ENCODE assay signal across 10 mouse cellular contexts in the genomic region with DNA sequence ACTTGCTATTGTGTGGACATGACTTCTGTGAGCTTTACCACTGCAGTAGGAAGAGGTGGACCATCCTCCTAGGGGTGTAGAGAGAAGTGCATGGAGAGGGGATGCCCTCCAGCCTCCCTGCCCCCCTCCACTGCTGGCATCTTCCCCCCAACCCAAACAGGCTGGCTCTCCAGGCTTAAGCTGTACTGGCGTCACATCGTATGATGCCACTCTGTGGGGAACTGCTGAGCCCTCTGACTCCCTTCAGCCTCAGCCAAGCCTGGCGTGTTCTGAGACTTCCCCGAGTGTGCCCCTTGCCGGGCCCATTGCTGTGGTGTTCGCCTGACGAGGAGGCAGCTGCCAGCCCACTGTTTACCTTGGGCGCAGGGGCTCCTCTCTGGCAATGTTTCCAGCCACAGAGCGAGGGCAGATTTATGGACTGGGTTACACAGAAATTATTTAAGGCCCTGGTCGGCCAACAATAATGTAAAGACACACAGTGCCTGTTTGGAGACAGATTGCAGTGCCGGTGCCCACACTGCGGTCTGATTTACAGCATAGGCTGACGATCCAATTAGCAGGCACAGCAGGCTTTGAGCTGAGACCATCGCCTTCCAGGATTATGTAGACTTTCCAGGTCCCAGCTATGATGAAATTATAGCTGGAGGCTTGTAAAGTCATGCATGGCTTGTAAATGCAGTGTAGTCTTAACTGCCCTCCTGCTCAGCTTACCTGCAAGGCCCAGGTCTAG.
DNase-seq lines count a peak whose midpoint lies in the region; ATAC-seq lines count a peak whose summit lies in the region.
"Had no signal": no experiment of that assay in that cellular context is flagged by ENCODE, and none has a peak within 500 bp of the region (broad histone marks: within the 10 kb centered on the region; RNA-seq: fewer than 3 reads in every experiment).

No protein-coding gene starts in this region.

- H3K9ac ChIP-seq in embryonic facial prominence, embryonic 13.5 days, result no peak overlapping the region
- H3K9ac ChIP-seq in neural tube, embryonic 11.5 days (ENCODE audit: low read length), result no peak overlapping the region
- H3K9ac ChIP-seq in limb, embryonic 15.5 days, result no peak overlapping the region
- H3K9ac ChIP-seq: midbrain, embryonic 12.5 days had no signal

- H3K4me2 ChIP-seq in embryonic facial prominence, embryonic 13.5 days, result no peak overlapping the region
- H3K4me2 ChIP-seq in neural tube, embryonic 11.5 days (ENCODE audit: low read depth), result no peak overlapping the region
- H3K4me2 ChIP-seq in limb, embryonic 15.5 days, result no peak overlapping the region
- H3K4me2 ChIP-seq: midbrain, embryonic 12.5 days had no signal

- H3K4me3 ChIP-seq in embryonic facial prominence, embryonic 13.5 days, result no peak overlapping the region
- H3K4me3 ChIP-seq in embryonic facial prominence, embryonic 10.5 days, result no peak overlapping the region
- H3K4me3 ChIP-seq in neural tube, embryonic 11.5 days (ENCODE audit: low read depth, low read length), result no peak overlapping the region
- H3K4me3 ChIP-seq in limb, embryonic 15.5 days, result no peak overlapping the region
- H3K4me3 ChIP-seq: midbrain, embryonic 12.5 days had no signal

- WGBS in embryonic facial prominence, embryonic 13.5 days, result 70% methylated on average over 14 of the region's 14 CpGs
- 85% methylated on average over 14 of the region's 14 CpGs for WGBS in embryonic facial prominence, embryonic 10.5 days
- WGBS in neural tube, embryonic 11.5 days, result 36% methylated on average over 14 of the region's 14 CpGs
- WGBS in limb, embryonic 15.5 days, result 23% methylated on average over 14 of the region's 14 CpGs

- no peaks in the 10 kb centered on the region for H3K36me3 ChIP-seq in embryonic facial prominence, embryonic 13.5 days
- H3K36me3 ChIP-seq in embryonic facial prominence, embryonic 10.5 days (replicated peaks), result no peaks in the 10 kb centered on the region
- no peaks in the 10 kb centered on the region for H3K36me3 ChIP-seq in neural tube, embryonic 11.5 days (ENCODE audit: control insufficient read depth, insufficient read depth, low read length)
- H3K36me3 ChIP-seq in limb, embryonic 15.5 days, result no peaks in the 10 kb centered on the region
- H3K36me3 ChIP-seq: midbrain, embryonic 12.5 days had no signal

- no peaks in the 10 kb centered on the region for H3K27me3 ChIP-seq in embryonic facial prominence, embryonic 13.5 days
- peaks cover 27% of the 10 kb centered on the region for H3K27me3 ChIP-seq in embryonic facial prominence, embryonic 10.5 days (replicated peaks; ENCODE audit: low read depth, poor library complexity, severe bottlenecking)
- H3K27me3 ChIP-seq in neural tube, embryonic 11.5 days (ENCODE audit: control insufficient read depth, insufficient read depth, low read length), result no peaks in the 10 kb centered on the region
- H3K27me3 ChIP-seq in limb, embryonic 15.5 days, result 0 out of 2 replicates have a peak, but pooled peaks cover 3% of the 10 kb centered on the region

- ATAC-seq in embryonic facial prominence, embryonic 13.5 days (ENCODE audit: insufficient number of reproducible peaks, insufficient read depth, low FRiP score, low TSS enrichment, low read depth), result peak; percentile 53; the same call in 1 of the 2 replicates
- peak; percentile 63 for ATAC-seq in neural tube, embryonic 11.5 days (ENCODE audit: insufficient read depth, low FRiP score, low TSS enrichment)
- ATAC-seq in limb, embryonic 15.5 days (ENCODE audit: insufficient number of reproducible peaks, low FRiP score, low TSS enrichment, low read depth), result peak; percentile 82
- ATAC-seq in megakaryocyte progenitor cell, adult 5-6 weeks (replicated peaks; ENCODE audit: poor library complexity), result no peak

- DNase-seq in embryonic facial prominence, embryonic 10.5 days (ENCODE audit: low spot score), result no peak
- no peak for DNase-seq in neural tube, embryonic 11.5 days (ENCODE audit: low spot score)
- DNase-seq in neural tube, embryonic 10.5 days (ENCODE audit: extremely low spot score, low spot score), result no peak
- no peak for DNase-seq in layer of hippocampus, postnatal 25 days (ENCODE audit: extremely low spot score in 1 of 2, low spot score in 1 of 2)
- no peak for DNase-seq in heart, adult 9 months (ENCODE audit: low spot score in 2 of 2)
- DNase-seq: adrenal gland, postnatal 36 days had no signal

- H3K4me1 ChIP-seq in embryonic facial prominence, embryonic 13.5 days, result peaks cover 62% of the 10 kb centered on the region
- H3K4me1 ChIP-seq in embryonic facial prominence, embryonic 10.5 days, result peaks cover 45% of the 10 kb centered on the region
- H3K4me1 ChIP-seq in neural tube, embryonic 11.5 days (ENCODE audit: control insufficient read depth, insufficient read depth, low read length), result peaks cover 7% of the 10 kb centered on the region
- H3K4me1 ChIP-seq in limb, embryonic 15.5 days, result peaks cover 38% of the 10 kb centered on the region

- H3K9me3 ChIP-seq in embryonic facial prominence, embryonic 13.5 days, result no peaks in the 10 kb centered on the region
- H3K9me3 ChIP-seq in embryonic facial prominence, embryonic 10.5 days, result no peaks in the 10 kb centered on the region
- no peaks in the 10 kb centered on the region for H3K9me3 ChIP-seq in neural tube, embryonic 11.5 days (ENCODE audit: control insufficient read depth, low read length)
- H3K9me3 ChIP-seq in limb, embryonic 15.5 days, result no peaks in the 10 kb centered on the region
- H3K9me3 ChIP-seq: midbrain, embryonic 12.5 days had no signal

- 0 out of 2 replicates have a peak overlapping the region, but pooled peaks have one; percentile 28 for H3K27ac ChIP-seq in embryonic facial prominence, embryonic 13.5 days
- H3K27ac ChIP-seq in embryonic facial prominence, embryonic 10.5 days (replicated peaks), result no peak overlapping the region; the same call in 1 of the 2 replicates
- H3K27ac ChIP-seq in neural tube, embryonic 11.5 days (ENCODE audit: low read depth, low read length), result no peak overlapping the region; the same call in 1 of the 2 replicates
- peak overlapping the region; percentile 67 for H3K27ac ChIP-seq in limb, embryonic 15.5 days
- H3K27ac ChIP-seq: midbrain, embryonic 12.5 days had no signal

Comparison
In these comparisons a context has a peak if more than half of its experiments do, and no peak if none do; other contexts are left out.
1. H3K27ac ChIP-seq: peak in embryonic facial prominence, embryonic 13.5 days (single experiment) and limb, embryonic 15.5 days (single experiment); none in embryonic facial prominence, embryonic 10.5 days (single experiment) and neural tube, embryonic 11.5 days (single experiment).